Mouse (Mus musculus) naive thymus-derived CD4-positive, alpha-beta T cell, adult 2 months (primary cell): Measurements from ENCODE around the gene Cish.

Experiments
- DNase-seq: peaks from one replicate; pipeline ENCODE4 v3.0.0-alpha.2; 2011; ENCODE audit warnings: low read depth

Gene Cish

DNA sequence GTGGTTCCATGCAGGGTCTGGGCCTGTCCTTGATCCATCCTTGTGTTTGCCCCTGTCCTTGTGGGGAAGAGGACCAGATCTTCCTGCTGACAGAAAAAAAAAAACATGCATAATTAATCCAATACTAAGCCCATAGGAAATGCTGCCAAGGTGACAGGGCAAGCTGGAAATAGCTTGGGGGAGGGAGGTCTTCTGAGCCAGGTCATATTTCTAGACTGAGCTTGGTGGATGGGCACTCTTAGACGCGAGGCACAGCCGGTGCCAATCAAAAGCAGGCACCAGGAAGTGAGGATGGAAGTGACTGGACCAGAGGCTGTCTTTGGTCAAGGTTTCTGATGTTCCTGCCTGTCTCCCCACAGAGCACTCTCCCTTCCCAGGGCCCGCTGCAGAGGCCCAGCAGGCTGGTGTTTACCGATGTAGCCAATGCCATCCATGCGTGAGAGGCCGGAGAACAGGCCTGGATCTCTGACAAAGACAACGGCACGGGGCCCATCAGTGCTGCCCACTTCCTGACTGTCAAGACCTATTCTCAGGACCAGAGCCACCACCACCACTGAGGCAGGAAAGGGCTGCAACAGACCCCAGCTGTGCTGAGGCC is 51.9 kb downstream of the Cish start:
- DNase-seq = no peak

DNA sequence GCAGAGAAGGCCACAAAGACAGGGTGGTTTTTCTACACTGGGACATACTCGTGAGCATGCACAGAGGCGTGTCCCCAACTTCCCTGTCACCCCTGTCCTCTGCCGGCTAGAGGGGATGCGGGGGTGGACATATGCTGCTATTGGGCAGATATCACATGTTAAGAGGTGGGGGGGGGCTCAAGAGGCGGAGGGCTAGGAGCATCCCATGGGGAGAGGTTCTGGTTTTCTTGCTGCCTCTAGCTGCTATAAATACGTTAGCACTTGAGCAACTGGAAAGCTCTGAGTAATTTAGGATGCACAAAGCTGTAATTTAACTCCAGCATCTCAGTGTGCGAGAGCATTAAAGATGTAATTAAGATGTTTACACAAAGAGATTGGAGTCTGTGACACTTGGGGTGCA is 53.5 kb downstream of the Cish start:
- DNase-seq = no peak
